Mouse (Mus musculus): ENCODE results near the gene Oscp1.

DNA sequence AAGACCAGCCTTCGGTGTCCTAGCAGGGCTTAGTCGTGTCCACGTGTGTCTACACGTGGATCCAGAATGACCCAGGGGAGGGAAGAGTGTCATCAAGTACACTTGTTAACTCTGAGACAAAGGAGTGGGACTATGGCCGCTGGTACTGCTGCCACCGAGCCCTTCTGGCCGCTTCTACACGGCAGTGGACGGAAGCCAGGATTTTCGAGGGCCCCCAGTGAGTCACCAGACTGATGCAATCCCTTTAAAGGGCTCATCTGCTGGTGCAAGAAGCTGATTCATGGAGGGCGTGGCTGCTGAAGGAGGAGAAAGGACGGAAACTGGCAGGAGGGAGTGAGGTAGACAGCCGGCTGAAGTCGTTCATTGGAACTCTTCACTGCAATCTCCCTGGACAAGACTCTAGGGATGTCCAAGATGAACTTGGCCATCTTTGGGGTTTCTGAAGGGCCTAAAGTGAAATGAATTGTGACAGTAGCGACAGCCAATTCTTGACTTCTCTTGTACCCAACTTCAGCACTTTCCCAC lies 44.8 kb downstream of the Oscp1 start:
- no peak for TF ChIP-seq POLR2A (IDR thresholded peaks at IDR 0.05; ENCODE audit: insufficient read depth, low read depth, low read length)
- TF ChIP-seq CTCF (IDR thresholded peaks at IDR 0.05; ENCODE audit: insufficient read depth, low read depth, low read length) = no peak

All from olfactory bulb, adult 2 months (tissue).